Mouse (Mus musculus) retina, postnatal 7 days (tissue): ENCODE data around the gene Klhl35.
A peak's percentile ranks its signal among the peaks of the same experiment; 100 is the strongest.

Experiments used
- DNase-seq: peaks from one replicate; pipeline ENCODE4 v3.0.0-alpha.2; 2012; ENCODE audit warnings: low read depth, low spot score

Klhl35 gene

GRCm38 (mm10) chr7:99452859-99453258, 12.9 kb upstream of the Klhl35 start:
- no peak for DNase-seq

GRCm38 (mm10) chr7:99454044-99454443, 11.8 kb upstream of the Klhl35 start:
- no peak for DNase-seq

DNA sequence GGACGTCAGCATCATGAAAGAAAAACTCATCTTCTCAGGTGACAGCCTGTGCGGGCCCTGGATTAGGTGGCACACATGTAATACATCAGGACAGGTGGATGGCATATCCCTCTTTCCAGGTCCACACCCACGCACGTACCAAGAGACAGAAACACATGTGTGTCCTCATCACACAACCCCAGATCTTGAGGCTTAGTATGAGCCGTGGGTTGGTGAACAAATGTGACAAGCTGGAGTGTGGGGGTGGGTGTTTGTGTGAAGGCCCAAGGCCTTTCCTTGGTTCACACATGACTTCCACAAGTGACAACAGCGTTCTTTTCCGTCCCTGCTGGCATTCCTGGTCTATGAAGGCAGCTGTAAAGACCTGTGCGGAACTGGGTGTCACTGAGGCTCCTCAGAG, 7.0 kb upstream of the Klhl35 start:
- DNase-seq: no peak

DNA sequence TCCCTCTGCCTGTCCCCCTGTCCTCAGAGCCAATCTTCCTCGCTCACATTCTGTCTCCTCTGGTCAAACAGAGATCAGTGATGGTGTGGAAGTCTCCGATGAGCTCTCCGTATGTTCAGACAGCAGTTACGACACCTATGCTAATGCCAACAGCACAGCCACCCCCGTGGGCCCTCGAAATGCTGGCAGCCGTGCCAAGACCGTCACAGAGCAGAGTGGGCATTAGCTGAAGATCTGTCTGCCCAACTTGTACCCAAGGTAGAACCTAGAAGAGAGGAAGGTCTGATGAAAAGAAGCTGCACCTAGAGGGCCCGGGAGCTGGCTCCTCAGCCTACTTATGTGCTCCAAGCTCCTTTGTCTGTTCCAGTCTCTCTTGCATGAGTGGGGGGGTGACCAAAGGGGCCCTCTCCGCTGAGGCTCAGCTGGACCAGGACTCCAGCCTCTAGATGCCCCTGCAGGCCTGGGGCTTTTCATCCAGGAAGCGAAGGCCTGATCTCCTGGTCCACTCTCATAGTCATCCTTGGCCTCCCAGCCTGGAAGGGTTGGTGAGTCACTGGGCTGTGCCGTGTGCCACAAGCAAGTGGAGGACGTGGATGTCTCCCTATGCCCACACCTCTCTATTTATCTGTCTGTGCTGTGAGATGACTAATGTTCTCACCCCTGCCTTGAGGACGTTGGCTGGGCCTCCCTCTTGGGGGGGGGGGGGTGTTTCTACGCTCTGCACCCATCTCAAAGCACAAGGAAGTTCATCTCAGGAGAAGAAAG, 5.7 kb upstream of the Klhl35 start:
- no peak for DNase-seq

DNA sequence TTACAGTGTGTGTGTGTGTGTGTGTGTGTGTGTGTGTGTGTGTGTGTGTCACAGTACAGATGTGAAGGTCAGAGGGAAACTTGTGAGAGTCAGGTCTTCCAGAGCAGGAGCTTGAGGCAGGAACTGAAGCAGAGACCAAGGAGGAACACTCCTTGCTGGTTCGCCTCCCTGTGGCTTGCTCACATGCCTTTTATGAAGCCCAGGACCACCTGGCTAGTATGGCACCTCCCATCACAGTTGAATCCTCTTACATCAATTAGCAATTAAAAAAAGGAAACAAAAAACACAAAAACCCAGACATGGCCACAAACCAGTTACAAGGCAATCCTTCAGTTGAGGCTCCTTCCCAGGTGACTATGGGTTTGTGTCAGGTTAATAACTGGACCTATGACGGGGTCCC, 2.7 kb upstream of the Klhl35 start:
- DNase-seq: no peak

- no peak for DNase-seq
Measured at GRCm38 (mm10) chr7:99467916-99468282, 2.1 kb downstream of the Klhl35 start.

DNA sequence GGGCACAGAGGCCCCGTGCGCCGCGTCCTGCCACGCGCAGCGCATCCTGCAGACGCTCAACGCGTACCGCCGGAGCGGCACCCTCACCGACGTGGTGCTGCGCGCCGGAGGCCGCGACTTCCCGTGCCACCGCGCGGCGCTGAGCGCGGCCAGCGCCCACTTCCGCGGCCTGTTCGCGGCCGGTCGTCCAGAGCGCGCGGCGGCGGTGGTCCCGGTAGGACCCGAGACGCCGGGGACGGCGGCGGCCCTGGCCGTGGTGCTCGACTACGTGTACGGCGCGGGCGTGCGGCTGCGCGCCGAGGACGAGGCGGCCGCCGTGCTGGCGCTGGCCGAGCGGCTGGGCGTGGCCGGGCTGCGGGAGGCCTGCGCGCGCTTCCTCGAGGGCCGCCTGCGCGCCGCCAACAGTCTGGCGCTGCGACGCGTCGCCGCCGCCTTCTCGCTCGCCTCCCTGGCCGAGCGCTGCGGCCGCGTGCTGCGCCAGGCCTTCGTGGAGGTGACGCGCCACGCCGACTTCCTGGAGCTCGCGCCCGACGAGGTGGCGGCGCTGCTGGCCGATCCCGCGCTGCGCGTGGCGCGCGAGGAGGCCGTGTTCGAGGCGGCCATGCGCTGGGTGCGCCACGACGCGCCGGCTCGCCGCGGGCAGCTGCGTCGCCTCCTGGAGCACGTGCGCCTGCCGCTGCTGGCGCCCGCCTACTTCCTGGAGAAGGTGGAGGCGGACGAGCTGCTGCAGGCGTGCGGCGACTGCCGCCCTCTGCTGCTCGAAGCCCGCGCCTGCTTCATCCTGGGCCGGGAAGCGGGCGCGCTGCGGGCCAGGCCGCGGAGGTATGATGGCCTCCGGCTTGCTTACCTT, 2.7 kb downstream of the Klhl35 start:
- peak; percentile 58 for DNase-seq

GRCm38 (mm10) chr7:99469680-99470405, 4.0 kb downstream of the Klhl35 start:
- no peak for DNase-seq

GRCm38 (mm10) chr7:99471578-99471977, 5.8 kb downstream of the Klhl35 start:
- no peak for DNase-seq

DNA sequence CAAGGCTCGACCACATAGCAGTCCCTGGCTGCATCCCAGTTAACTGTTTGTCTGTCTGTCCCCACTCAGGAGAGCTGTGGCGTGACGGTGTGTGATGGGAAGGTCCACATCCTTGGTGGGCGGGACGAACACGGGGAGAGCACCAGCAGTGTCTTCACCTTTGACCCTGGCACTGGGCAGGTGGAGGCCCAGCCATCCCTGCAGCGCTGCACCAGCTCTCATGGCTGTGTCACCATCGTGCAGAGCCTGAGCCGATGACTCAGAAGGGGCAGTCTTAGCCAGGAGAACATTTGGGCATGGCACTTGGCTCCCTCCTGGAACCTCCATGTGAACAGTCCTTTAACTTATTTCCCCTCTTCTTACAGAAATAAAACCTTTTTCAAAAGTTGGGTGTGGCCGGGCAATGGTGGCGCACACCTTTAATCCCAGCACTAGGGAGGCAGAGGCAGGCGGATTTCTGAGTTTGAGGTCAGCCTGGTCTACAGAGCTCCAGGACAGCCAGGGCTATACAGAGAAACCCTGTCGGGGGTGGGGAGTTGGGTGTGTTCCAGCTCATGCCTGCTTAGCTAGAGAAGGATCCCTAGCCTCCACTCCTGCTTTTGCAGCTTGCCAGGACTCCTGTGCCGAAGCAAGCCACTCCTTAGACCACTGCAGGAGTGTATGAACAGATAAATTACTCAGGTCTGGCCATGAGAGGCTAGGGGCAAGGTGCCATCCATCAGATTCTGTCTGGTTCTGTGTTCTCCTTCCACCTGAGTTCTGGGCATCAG, 8.0 kb downstream of the Klhl35 start:
- DNase-seq: no peak

DNA sequence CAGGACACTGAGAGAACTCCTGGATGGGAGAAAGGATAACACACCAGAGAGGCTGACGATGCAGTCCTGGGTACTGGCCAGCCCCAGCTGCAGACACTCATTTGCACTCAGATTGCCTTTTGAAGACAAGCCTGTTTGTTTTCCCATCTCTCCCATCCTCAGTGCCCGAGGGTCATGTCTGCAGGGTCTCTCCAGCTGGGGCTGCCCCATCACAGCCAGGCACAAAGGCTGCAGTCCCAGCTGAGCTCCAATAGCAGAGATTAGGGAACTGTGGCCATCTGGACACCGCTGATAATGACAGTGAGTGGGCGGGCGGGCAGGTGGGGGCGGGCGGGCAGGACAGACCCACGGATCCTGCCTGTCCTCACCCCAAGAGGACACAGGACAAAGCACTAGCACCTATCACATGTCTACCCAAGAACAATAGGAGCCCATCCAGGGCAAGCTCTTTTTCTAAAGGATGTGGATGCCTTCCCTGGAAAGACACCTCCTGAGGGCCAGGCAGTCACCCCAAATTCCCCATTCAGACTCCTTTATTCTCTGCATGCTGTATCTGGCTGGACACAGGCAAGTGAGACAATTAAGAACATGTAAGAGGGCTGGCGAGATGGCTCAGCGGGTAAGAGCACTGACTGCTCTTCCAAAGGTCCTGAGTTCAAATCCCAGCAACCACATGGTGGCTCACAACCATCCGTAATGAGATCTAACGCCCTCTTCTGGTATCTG, 9.2 kb downstream of the Klhl35 start:
- DNase-seq: no peak

DNA sequence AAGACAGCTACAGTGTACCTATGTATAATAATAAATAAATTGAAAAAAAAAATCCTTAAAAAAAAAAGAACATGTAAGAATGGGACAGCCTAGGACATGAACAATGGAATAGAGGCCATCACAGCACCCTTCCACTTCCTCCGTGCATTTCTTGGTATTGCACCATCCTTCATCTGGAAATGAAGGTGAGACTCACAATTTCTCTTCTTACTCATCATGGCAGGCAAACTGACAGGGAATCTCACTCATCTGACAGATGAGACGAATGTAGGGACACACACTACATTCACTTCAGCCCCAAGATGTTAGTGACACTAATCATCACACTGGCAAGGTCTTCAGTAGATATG, 9.7 kb downstream of the Klhl35 start:
- no peak for DNase-seq

DNA sequence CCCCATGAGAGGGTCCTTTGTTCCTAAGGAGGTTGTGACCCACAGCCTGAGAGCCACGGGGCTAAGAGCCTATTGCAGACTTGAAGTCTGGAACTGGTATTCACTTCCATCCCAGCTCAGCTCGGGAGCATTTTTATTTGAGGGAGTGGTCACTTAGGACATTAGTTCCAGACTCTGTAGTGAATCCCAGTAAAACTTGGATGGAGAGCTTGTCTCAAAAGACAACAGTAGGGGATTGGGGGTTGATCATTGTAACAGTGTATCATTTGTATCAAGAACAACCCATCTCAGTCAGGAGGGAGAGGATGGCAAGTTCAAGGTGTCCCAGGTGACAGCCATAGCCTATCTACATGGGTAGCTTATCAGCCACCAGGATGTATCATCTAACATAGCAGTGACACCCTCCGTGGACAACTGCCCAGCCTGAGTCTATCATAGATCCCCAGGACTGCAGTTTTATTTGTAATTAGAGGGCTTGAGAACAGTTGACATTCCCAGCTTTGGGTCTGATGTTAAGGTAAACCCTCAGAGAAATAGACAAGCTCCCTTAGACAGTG, 10.8 kb downstream of the Klhl35 start:
- no peak for DNase-seq

- no peak for DNase-seq
Measured at GRCm38 (mm10) chr7:99477235-99477634, 11.4 kb downstream of the Klhl35 start.

GRCm38 (mm10) chr7:99482637-99483036, 16.8 kb downstream of the Klhl35 start:
- DNase-seq: no peak

GRCm38 (mm10) chr7:99483271-99483923, 17.6 kb downstream of the Klhl35 start, which contains the start of gene Rps3:
Gene Rps3, minus strand, starts transcription at chr7:99483738.
- peak; percentile 87 for DNase-seq

DNA sequence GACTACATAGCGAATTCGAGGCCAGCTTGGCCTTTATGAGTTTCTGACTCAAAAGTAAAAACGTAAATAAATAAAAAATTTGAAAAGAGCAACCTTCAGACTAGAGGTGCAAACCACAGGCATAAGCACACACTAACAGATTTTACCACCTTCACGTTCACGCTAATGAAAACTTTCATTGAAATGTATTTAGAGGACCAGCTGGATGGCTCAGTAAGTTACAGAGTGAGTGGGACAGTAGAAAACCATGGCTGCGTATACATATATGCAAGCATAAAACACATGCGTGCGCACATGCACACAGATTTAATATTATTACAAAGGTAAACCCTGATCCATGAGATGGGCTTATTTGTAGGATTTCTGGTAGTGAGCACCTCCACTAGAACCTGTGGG, 18.1 kb downstream of the Klhl35 start:
- DNase-seq: no peak

- DNase-seq: no peak
Measured at GRCm38 (mm10) chr7:99484679-99485078, 18.9 kb downstream of the Klhl35 start.

GRCm38 (mm10) chr7:99489708-99490107, 23.9 kb downstream of the Klhl35 start:
- DNase-seq: no peak

DNA sequence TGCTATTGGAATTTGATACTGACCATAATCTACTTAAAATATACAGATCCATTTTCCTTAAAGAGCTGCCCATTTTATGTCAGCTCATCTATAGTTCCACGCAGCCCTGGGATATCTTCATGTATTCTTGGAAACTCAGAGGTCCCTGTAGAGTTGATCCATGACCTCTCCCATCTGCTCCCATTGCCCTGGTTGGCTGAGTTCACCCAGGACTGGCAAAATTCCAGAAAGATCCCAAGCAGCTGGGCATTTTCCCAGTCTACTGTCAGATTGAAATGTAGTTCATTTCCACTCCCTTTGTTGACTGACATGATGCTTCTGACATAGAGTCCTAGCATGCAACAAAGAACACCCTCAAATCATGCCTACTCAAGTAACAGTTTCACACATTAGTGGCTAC, 33.3 kb downstream of the Klhl35 start:
- DNase-seq: no peak
